Mouse (Mus musculus) ES-E14 (cell line): ENCODE measurements around the gene Sim1. TPM values are rescaled to one million over a fixed set of nuclear protein-coding genes. Genes with fewer than 3 reads are reported as not detected.

Experiments
- DNase-seq: peaks from one replicate; pipeline ENCODE4 v3.0.0-alpha.2; 2013; ENCODE audit warnings: low read depth, low spot score
- H3K27ac ChIP-seq: 2 replicates; pipeline ENCODE4 v1.5.1; 2012; ENCODE audit warnings: low read depth, mild to moderate bottlenecking, low read length, moderate library complexity, mixed read lengths; ENCODE audit not compliant: poor library complexity, insufficient read depth, severe bottlenecking
- H3K36me3 ChIP-seq: 2 replicates; pipeline ENCODE4 v1.6.1; 2012; ENCODE audit warnings: mild to moderate bottlenecking, low read length, moderate library complexity, mixed read lengths; ENCODE audit not compliant: control insufficient read depth, poor library complexity, insufficient read depth, severe bottlenecking
- H3K4me1 ChIP-seq, 2 experiments: fragments of 150-350 bp in 1 of 2; sonication (generic) in 1 of 2; 2 replicates each; pipeline ENCODE4 v1.6.1; 2012; ENCODE audit warnings: low read length in 2 of 2, mild to moderate bottlenecking in 1 of 2, mixed read lengths in 1 of 2; ENCODE audit not compliant: control insufficient read depth in 2 of 2, insufficient read depth in 2 of 2, poor library complexity in 1 of 2
- H3K4me3 ChIP-seq, 2 experiments: fragments of 150-350 bp in 1 of 2; sonication (generic) in 1 of 2; 2 replicates each; pipeline ENCODE4 v1.5.1; 2012; ENCODE audit warnings: low read length in 2 of 2, low read depth in 1 of 2, mild to moderate bottlenecking in 1 of 2, mixed read lengths in 1 of 2; ENCODE audit not compliant: insufficient read depth in 1 of 2, poor library complexity in 1 of 2, severe bottlenecking in 1 of 2
- H3K9ac ChIP-seq: 2 replicates; pipeline ENCODE4 v1.6.1; 2012; ENCODE audit warnings: low read depth, mild to moderate bottlenecking, low read length, mixed read lengths; ENCODE audit not compliant: poor library complexity, insufficient read depth, severe bottlenecking
- H3K9me3 ChIP-seq: fragments of 150-350 bp; sonication (generic); 2 replicates; pipeline ENCODE4 v1.6.1; 2012; ENCODE audit warnings: low read depth, mild to moderate bottlenecking, low read length; ENCODE audit not compliant: control insufficient read depth, insufficient read depth
- CHD2 ChIP-seq: IDR thresholded peaks from 2 replicates; pipeline ENCODE4 v1.6.1; 2014; ENCODE audit warnings: mild to moderate bottlenecking, low read depth, low read length, inconsistent platforms
- HCFC1 ChIP-seq: IDR thresholded peaks from 2 replicates; pipeline ENCODE4 v1.6.1; 2012; ENCODE audit warnings: low read length, inconsistent platforms, borderline replicate concordance; ENCODE audit not compliant: insufficient read depth
- MAFK ChIP-seq: IDR thresholded peaks from 2 replicates; pipeline ENCODE4 v1.6.1; 2014; ENCODE audit warnings: mild to moderate bottlenecking, low read depth, low read length, inconsistent platforms; ENCODE audit not compliant: insufficient read depth
- ZC3H11A ChIP-seq: IDR thresholded peaks from 2 replicates; pipeline ENCODE4 v1.6.1; 2012; ENCODE audit warnings: low read depth, mild to moderate bottlenecking, inconsistent platforms, low read length, borderline replicate concordance
- ZNF384 ChIP-seq: IDR thresholded peaks from 2 replicates; pipeline ENCODE4 v1.6.1; 2012; ENCODE audit warnings: low read depth, low read length, inconsistent platforms
- in situ Hi-C, 2 experiments: fragments of 600-800 bp; cut with MboI; formaldehyde crosslinking; loops; one replicate each; pipeline ENCODE4 v1.15.1; 2025; ENCODE audit warnings: low sequenced_read_pairs in 2 of 2, inconsistent platforms in 1 of 2; ENCODE audit not compliant: unreplicated experiment in 2 of 2
- total RNA-seq: library from RNA; depleted of rRNA; stranded (reverse); fragments of 300-350 nt; gene quantifications from 2 replicates; pipeline ENCODE4 v1.2.3, GENCODE M21; 2012

Sim1 gene
- total RNA-seq, 1 experiment = 0.13 TPM

- no peak overlapping the region for H3K4me3 ChIP-seq
- DNase-seq = no peak
- no peak overlapping the region for H3K9ac ChIP-seq
- H3K27ac ChIP-seq = no peak overlapping the region
- H3K9me3 ChIP-seq = no peaks in the 10 kb centered on the region
- H3K36me3 ChIP-seq = no peaks in the 10 kb centered on the region
- no peak for TF ChIP-seq HCFC1
- TF ChIP-seq CHD2 = no peak
- TF ChIP-seq ZNF384 = no peak
- no peak for TF ChIP-seq ZC3H11A
- TF ChIP-seq MAFK = no peak
- H3K4me1 ChIP-seq = peaks cover 0 to 6% of the 10 kb centered on the region in 2 experiments; a peak in 2 of 4 replicates
- in situ Hi-C loops = no loop called here
These were observed 2.3 kb downstream of the Sim1 start for GRCm38 (mm10) chr10:50896767-50897390.

GRCm38 (mm10) chr10:50897530-50898471 lies 3.2 kb downstream of the Sim1 start:
- H3K9me3 ChIP-seq = no peaks in the 10 kb centered on the region
- H3K36me3 ChIP-seq = no peaks in the 10 kb centered on the region
- in situ Hi-C loops = no loop called here
- no peak overlapping the region for H3K27ac ChIP-seq
- H3K4me3 ChIP-seq = no peak overlapping the region
- TF ChIP-seq MAFK (no peak), ZC3H11A (no peak), ZNF384 (no peak), CHD2 (no peak), HCFC1 (no peak)
- peaks cover 0 to 6% of the 10 kb centered on the region in 2 experiments; a peak in 2 of 4 replicates for H3K4me1 ChIP-seq
- no peak overlapping the region for H3K9ac ChIP-seq
- no peak for DNase-seq

GRCm38 (mm10) chr10:50898621-50899020 lies 4.1 kb downstream of the Sim1 start:
- TF ChIP-seq HCFC1 (no peak), MAFK (no peak), ZC3H11A (no peak), ZNF384 (no peak), CHD2 (no peak)

GRCm38 (mm10) chr10:50899846-50900745 lies 5.5 kb downstream of the Sim1 start:
- H3K4me3 ChIP-seq = peak overlapping the region in 1 of 2 experiments; percentile 24; a peak in 1 of 4 replicates

More at GRCm38 (mm10) chr10:50898621-50899020, 4.1 kb downstream of the Sim1 start:
- no peaks in the 10 kb centered on the region for H3K9me3 ChIP-seq
- H3K9ac ChIP-seq = no peak overlapping the region
- peaks cover 0 to 6% of the 10 kb centered on the region in 2 experiments; a peak in 2 of 4 replicates for H3K4me1 ChIP-seq
- no peaks in the 10 kb centered on the region for H3K36me3 ChIP-seq
- no peak for DNase-seq
- in situ Hi-C loops = no loop called here
- H3K27ac ChIP-seq = no peak overlapping the region
- H3K4me3 ChIP-seq = no peak overlapping the region

More at GRCm38 (mm10) chr10:50899846-50900745, 5.5 kb downstream of the Sim1 start:
- Histone ChIP-seq H3K9me3 (no peaks in the 10 kb centered on the region), H3K36me3 (no peaks in the 10 kb centered on the region), H3K9ac (no peak overlapping the region), H3K27ac (no peak overlapping the region), H3K4me1 (peaks cover 0 to 7% of the 10 kb centered on the region in 2 experiments; a peak in 2 of 4 replicates)
- in situ Hi-C loops = no loop called here
- TF ChIP-seq ZNF384 (no peak), HCFC1 (no peak), CHD2 (no peak), ZC3H11A (no peak), MAFK (no peak)
- no peak for DNase-seq
